Mouse (Mus musculus): Measurements from ENCODE around the gene Nppc.
A peak's percentile ranks its signal among the peaks of the same experiment; 100 is the strongest.

Gene Nppc

GRCm38 (mm10) chr1:86670279-86671038 is at the start of gene Nppc:
Nppc (minus strand) TSS chr1:86670571.
- DNase-seq: peak; percentile 79 to 82

- DNase-seq: no peak
Observed at GRCm38 (mm10) chr1:86719391-86719790, 49.0 kb upstream of the Nppc start.

- DNase-seq: no peak
Observed at GRCm38 (mm10) chr1:86718190-86718589, 47.8 kb upstream of the Nppc start.

GRCm38 (mm10) chr1:86713054-86713453 is 42.7 kb upstream of the Nppc start:
- no peak for DNase-seq

GRCm38 (mm10) chr1:86712045-86712444 is 41.7 kb upstream of the Nppc start:
- DNase-seq: no peak

- DNase-seq: no peak
Observed at GRCm38 (mm10) chr1:86709546-86709945, 39.2 kb upstream of the Nppc start.

- peak; percentile 49 to 62 for DNase-seq
Observed at GRCm38 (mm10) chr1:86705461-86705860, 35.1 kb upstream of the Nppc start.

GRCm38 (mm10) chr1:86703965-86704326 is 33.6 kb upstream of the Nppc start:
- DNase-seq: no peak

GRCm38 (mm10) chr1:86703300-86703964 is 33.1 kb upstream of the Nppc start, which contains the start of gene Dis3l2:
Dis3l2 (plus strand) TSS chr1:86703808.
- DNase-seq: peak; percentile 92 to 93

- no peak for DNase-seq
Observed at GRCm38 (mm10) chr1:86700367-86700766, 30.0 kb upstream of the Nppc start.

GRCm38 (mm10) chr1:86699346-86700136 is 29.2 kb upstream of the Nppc start:
- DNase-seq: peak; percentile 52 to 71

GRCm38 (mm10) chr1:86698721-86699120 is 28.4 kb upstream of the Nppc start:
- DNase-seq: peak; percentile 18 to 36

- peak in 1 of 2 experiments; percentile 24 for DNase-seq
Observed at GRCm38 (mm10) chr1:86696948-86697347, 26.6 kb upstream of the Nppc start.

- DNase-seq: no peak
Observed at GRCm38 (mm10) chr1:86691027-86691426, 20.7 kb upstream of the Nppc start.

GRCm38 (mm10) chr1:86687236-86687635 is 16.9 kb upstream of the Nppc start:
- DNase-seq: no peak

- no peak for DNase-seq
Observed at GRCm38 (mm10) chr1:86678667-86679066, 8.3 kb upstream of the Nppc start.

- DNase-seq: no peak
Observed at GRCm38 (mm10) chr1:86677624-86678023, 7.3 kb upstream of the Nppc start.

- no peak for DNase-seq
Observed at GRCm38 (mm10) chr1:86675126-86675525, 4.8 kb upstream of the Nppc start.

GRCm38 (mm10) chr1:86674385-86674784 is 4.0 kb upstream of the Nppc start:
- peak; percentile 48 to 53 for DNase-seq

- peak; percentile 82 to 84 for DNase-seq
Observed at GRCm38 (mm10) chr1:86669552-86670273, 658 bp downstream of the Nppc start.

GRCm38 (mm10) chr1:86665091-86665490 is 5.3 kb downstream of the Nppc start:
- DNase-seq: peak; percentile 45 to 50

GRCm38 (mm10) chr1:86657071-86657470 is 13.3 kb downstream of the Nppc start:
- DNase-seq: peak; percentile 68 to 71

GRCm38 (mm10) chr1:86652675-86653074 is 17.7 kb downstream of the Nppc start:
- DNase-seq: peak; percentile 41 to 47
